8 mouse cellular contexts compared by ENCODE assay signal in the genomic region with DNA sequence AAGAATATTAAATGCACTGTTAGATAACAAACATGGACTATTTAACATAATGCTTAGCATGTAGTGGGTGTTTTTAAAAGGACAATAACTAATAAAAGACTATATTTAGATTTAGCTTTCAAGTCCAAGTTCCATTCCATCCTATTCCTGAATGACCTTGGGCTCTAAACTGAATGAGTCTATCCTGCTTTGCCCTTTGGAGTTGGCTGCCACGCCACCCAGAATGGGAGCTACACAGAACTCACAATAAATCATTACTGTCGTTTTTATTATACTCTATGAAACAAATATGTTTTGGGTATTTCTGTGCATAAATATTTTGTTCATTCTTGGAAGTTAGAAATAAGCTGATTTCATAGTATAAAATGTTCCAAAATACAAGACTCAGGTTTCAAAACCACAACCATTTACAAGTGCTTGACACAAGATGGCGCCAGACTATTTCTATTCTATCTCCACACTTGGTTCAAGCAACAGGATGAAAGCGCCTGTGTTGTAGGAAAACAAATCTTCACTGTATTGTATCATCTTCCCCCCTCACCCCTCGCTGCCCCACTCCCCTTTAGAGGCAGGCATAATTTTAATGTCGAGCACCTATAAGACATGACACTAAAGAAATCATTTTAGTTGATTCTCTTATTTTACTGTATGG.
A peak's percentile ranks its signal among the peaks of the same experiment; 100 is the strongest.
DNase-seq lines count a peak whose midpoint lies in the region; ATAC-seq and TF ChIP-seq lines count a peak whose summit lies in the region.

No protein-coding gene starts in this region.

- H3K27ac ChIP-seq in heart, adult 2 months, result no peak overlapping the region
- no peak overlapping the region for H3K27ac ChIP-seq in heart, embryonic 12.5 days (ENCODE audit: poor library complexity, severe bottlenecking)
- no peak overlapping the region for H3K27ac ChIP-seq in forebrain, embryonic 13.5 days
- H3K27ac ChIP-seq in layer of hippocampus, adult 2 months, result no peak overlapping the region
- H3K27ac ChIP-seq in midbrain, embryonic 16.5 days (ENCODE audit: low read length), result no peak overlapping the region

- ATAC-seq in heart, embryonic 12.5 days (ENCODE audit: insufficient number of reproducible peaks, low FRiP score), result no peak
- ATAC-seq in forebrain, embryonic 13.5 days, result peak; percentile 81
- ATAC-seq in midbrain, embryonic 16.5 days, result peak; percentile 82

- H3K9ac ChIP-seq in heart, adult 2 months (ENCODE audit: low read depth, low read length), result no peak overlapping the region
- no peak overlapping the region for H3K9ac ChIP-seq in heart, embryonic 12.5 days
- H3K9ac ChIP-seq in forebrain, embryonic 13.5 days, result no peak overlapping the region
- H3K9ac ChIP-seq in midbrain, embryonic 16.5 days (ENCODE audit: low read depth, low read length), result no peak overlapping the region

- WGBS in heart, adult 2 months, result 17% methylated on average over 6 of the region's 6 CpGs
- 21% methylated on average over 6 of the region's 6 CpGs for WGBS in heart, embryonic 12.5 days
- WGBS in forebrain, embryonic 13.5 days, result 18% methylated on average over 6 of the region's 6 CpGs
- WGBS in midbrain, embryonic 16.5 days, result 23% methylated on average over 6 of the region's 6 CpGs

- TF ChIP-seq EP300 in heart, adult 2 months (IDR thresholded peaks at IDR 0.05; ENCODE audit: insufficient read depth, low read depth, low read length), result no peak

- no peaks in the 10 kb centered on the region for H3K79me2 ChIP-seq in heart, adult 2 months (replicated peaks; ENCODE audit: control insufficient read depth, insufficient read depth, low read length)

- no peaks in the 10 kb centered on the region for H3K27me3 ChIP-seq in heart, adult 2 months (ENCODE audit: control insufficient read depth, insufficient read depth, low read length)
- no peaks in the 10 kb centered on the region for H3K27me3 ChIP-seq in heart, embryonic 12.5 days (replicated peaks)
- H3K27me3 ChIP-seq in forebrain, embryonic 13.5 days, result no peaks in the 10 kb centered on the region
- H3K27me3 ChIP-seq in midbrain, embryonic 16.5 days (ENCODE audit: control insufficient read depth, insufficient read depth, low read depth, low read length), result no peaks in the 10 kb centered on the region

- H3K4me3 ChIP-seq in heart, adult 2 months, result no peak overlapping the region
- H3K4me3 ChIP-seq in heart, embryonic 12.5 days, result no peak overlapping the region
- no peak overlapping the region for H3K4me3 ChIP-seq in forebrain, embryonic 13.5 days
- no peak overlapping the region for H3K4me3 ChIP-seq in layer of hippocampus, adult 2 months
- no peak overlapping the region for H3K4me3 ChIP-seq in midbrain, embryonic 16.5 days (ENCODE audit: low read depth, low read length)

- H3K4me1 ChIP-seq in heart, adult 2 months (ENCODE audit: control insufficient read depth, insufficient read depth, low read length), result no peaks in the 10 kb centered on the region
- no peaks in the 10 kb centered on the region for H3K4me1 ChIP-seq in heart, embryonic 12.5 days (replicated peaks)
- H3K4me1 ChIP-seq in forebrain, embryonic 13.5 days, result no peaks in the 10 kb centered on the region
- no peaks in the 10 kb centered on the region for H3K4me1 ChIP-seq in midbrain, embryonic 16.5 days (ENCODE audit: control insufficient read depth, insufficient read depth, low read length)

- H3K36me3 ChIP-seq in heart, adult 2 months (ENCODE audit: control insufficient read depth, insufficient read depth, low read length), result no peaks in the 10 kb centered on the region
- no peaks in the 10 kb centered on the region for H3K36me3 ChIP-seq in heart, embryonic 12.5 days
- no peaks in the 10 kb centered on the region for H3K36me3 ChIP-seq in forebrain, embryonic 13.5 days (ENCODE audit: poor library complexity, severe bottlenecking)
- H3K36me3 ChIP-seq in midbrain, embryonic 16.5 days (ENCODE audit: control insufficient read depth, insufficient read depth, low read length), result no peaks in the 10 kb centered on the region

- no peak for TF ChIP-seq POLR2A in heart, adult 2 months (IDR thresholded peaks at IDR 0.05; ENCODE audit: insufficient read depth, low read depth, low read length)

- H3K9me3 ChIP-seq in heart, embryonic 12.5 days (replicated peaks), result no peaks in the 10 kb centered on the region
- H3K9me3 ChIP-seq in forebrain, embryonic 13.5 days (replicated peaks), result no peaks in the 10 kb centered on the region
- no peaks in the 10 kb centered on the region for H3K9me3 ChIP-seq in midbrain, embryonic 16.5 days (replicated peaks; ENCODE audit: control insufficient read depth, low read length, poor library complexity, severe bottlenecking)

- no peak for DNase-seq in heart, adult 2 months
- peak; percentile 41 for DNase-seq in A20 (ENCODE audit: low read depth, low spot score)
- peak; percentile 66 for DNase-seq in R1 (ENCODE audit: low read depth, low spot score)
- DNase-seq in layer of hippocampus, adult 2 months (ENCODE audit: low spot score in 2 of 2), result peak; percentile 23 to 41
- DNase-seq in ovary, postnatal 10 days (ENCODE audit: low spot score), result no peak

- intact Hi-C loops in heart, adult 2 months (cut with DNase I), result loop anchor here (2.0 to 5.0 kb wide), 2 partner anchors 949 to 1213 kb away; no protein-coding TSS in a partner anchor

- TF ChIP-seq CTCF in heart, adult 2 months (IDR thresholded peaks at IDR 0.05), result peak; percentile 77
- peak; percentile 88 for TF ChIP-seq CTCF in layer of hippocampus, adult 2 months (conservative IDR thresholded peaks at IDR 0.05)

- no peak overlapping the region for H3K4me2 ChIP-seq in heart, embryonic 12.5 days
- H3K4me2 ChIP-seq in forebrain, embryonic 13.5 days, result no peak overlapping the region
- no peak overlapping the region for H3K4me2 ChIP-seq in midbrain, embryonic 16.5 days (ENCODE audit: low read length)

Comparison
In these comparisons a context has a peak if more than half of its experiments do, and no peak if none do; other contexts are left out.
1. DNase-seq: peak in A20 (single experiment), R1 (single experiment) and layer of hippocampus, adult 2 months (2 of 2); none in heart, adult 2 months (0 of 2) and ovary, postnatal 10 days (single experiment).